In genomic region chr9:70542305-70543041, GRCm38 (mm10) we compare ENCODE assay signal across 8 mouse cellular contexts. TPM values are rescaled to one million over a fixed set of nuclear protein-coding genes. Genes with fewer than 3 reads are reported as not detected.
DNase-seq lines count a peak whose midpoint lies in the region; ATAC-seq and TF ChIP-seq lines count a peak whose summit lies in the region.

Sltm (plus strand) TSS chr9:70542754.

- peak within 1 kb of the TSS; percentile 78 for H3K27ac ChIP-seq in ES-Bruce4 (ENCODE audit: insufficient read depth, low read length)
- H3K27ac ChIP-seq in forebrain, embryonic 14.5 days (ENCODE audit: low read depth, low read length): peak within 1 kb of the TSS; percentile 98
- H3K27ac ChIP-seq in neural tube, embryonic 15.5 days (replicated peaks): peak within 1 kb of the TSS; percentile 99

- peak within 1 kb of the TSS; percentile 74 for H3K4me2 ChIP-seq in forebrain, embryonic 14.5 days (ENCODE audit: low read length)
- peak within 1 kb of the TSS; percentile 88 for H3K4me2 ChIP-seq in neural tube, embryonic 15.5 days

- WGBS in forebrain, embryonic 14.5 days: under 1% methylated on average over 62 of the region's 75 CpGs
- under 1% methylated on average over 74 of the region's 75 CpGs for WGBS in neural tube, embryonic 15.5 days

- intact Hi-C loops in heart, postnatal 14 days (cut with DNase I): no loop called here

- no peaks in the 10 kb centered on the region for H3K9me3 ChIP-seq in ES-Bruce4 (replicated peaks; ENCODE audit: control insufficient read depth, insufficient read depth, low read length, poor library complexity, severe bottlenecking)
- no peaks in the 10 kb centered on the region for H3K9me3 ChIP-seq in forebrain, embryonic 14.5 days (replicated peaks; ENCODE audit: control insufficient read depth, low read length)
- H3K9me3 ChIP-seq in neural tube, embryonic 15.5 days (replicated peaks): no peaks in the 10 kb centered on the region

- peaks cover 4% of the 10 kb centered on the region for H3K36me3 ChIP-seq in ES-Bruce4 (ENCODE audit: control insufficient read depth, insufficient read depth, low read length, poor library complexity, severe bottlenecking)
- no peaks in the 10 kb centered on the region for H3K36me3 ChIP-seq in forebrain, embryonic 14.5 days (ENCODE audit: control insufficient read depth, insufficient read depth, low read length)
- no peaks in the 10 kb centered on the region for H3K36me3 ChIP-seq in neural tube, embryonic 15.5 days

- TF ChIP-seq POLR2A in ES-Bruce4 (IDR thresholded peaks at IDR 0.05; ENCODE audit: insufficient read depth, low read length): peak; percentile 40

- H3K4me1 ChIP-seq in ES-Bruce4 (ENCODE audit: control insufficient read depth, insufficient read depth, low read length): no peaks in the 10 kb centered on the region
- peaks cover 8% of the 10 kb centered on the region for H3K4me1 ChIP-seq in forebrain, embryonic 14.5 days (ENCODE audit: control insufficient read depth, insufficient read depth, low read length)
- peaks cover 26% of the 10 kb centered on the region for H3K4me1 ChIP-seq in neural tube, embryonic 15.5 days

- TF ChIP-seq EP300 in ES-Bruce4 (IDR thresholded peaks at IDR 0.05; ENCODE audit: insufficient read depth, low read depth, low read length): 0 out of 2 replicates have a peak, but pooled peaks have one; percentile 7

- peak; percentile 98 for DNase-seq in forebrain, embryonic 14.5 days (ENCODE audit: low spot score)
- DNase-seq in heart, postnatal 14 days: peak; percentile 100
- DNase-seq in layer of hippocampus, adult 11-12 months (ENCODE audit: low spot score): peak; percentile 99
- DNase-seq in lung, adult 18-20 months: peak; percentile 99
- DNase-seq in testis, postnatal 14 days (ENCODE audit: low spot score): peak; percentile 99

- H3K9ac ChIP-seq in ES-Bruce4 (ENCODE audit: low read depth, poor library complexity, severe bottlenecking): peak within 1 kb of the TSS; percentile 80
- H3K9ac ChIP-seq in forebrain, embryonic 14.5 days (ENCODE audit: low read length): peak within 1 kb of the TSS; percentile 97
- peak within 1 kb of the TSS; percentile 95 for H3K9ac ChIP-seq in neural tube, embryonic 15.5 days (replicated peaks)

- ATAC-seq in cerebellum, adult (ENCODE audit: insufficient number of reproducible peaks, low FRiP score, low TSS enrichment): peak; percentile 94
- ATAC-seq in forebrain, embryonic 14.5 days: peak; percentile 98
- peak; percentile 98 for ATAC-seq in neural tube, embryonic 15.5 days (ENCODE audit: low FRiP score)

- no peaks in the 10 kb centered on the region for H3K27me3 ChIP-seq in ES-Bruce4 (ENCODE audit: control insufficient read depth, insufficient read depth, low read length, poor library complexity, severe bottlenecking)
- H3K27me3 ChIP-seq in forebrain, embryonic 14.5 days (replicated peaks; ENCODE audit: control insufficient read depth, insufficient read depth, low read length): no peaks in the 10 kb centered on the region
- H3K27me3 ChIP-seq in neural tube, embryonic 15.5 days (replicated peaks): no peaks in the 10 kb centered on the region

- H3K4me3 ChIP-seq in ES-Bruce4 (ENCODE audit: low read depth, low read length): peak within 1 kb of the TSS; percentile 95
- H3K4me3 ChIP-seq in forebrain, embryonic 14.5 days (ENCODE audit: low read depth, low read length): peak within 1 kb of the TSS; percentile 87
- peak within 1 kb of the TSS; percentile 85 for H3K4me3 ChIP-seq in neural tube, embryonic 15.5 days (replicated peaks)

- no peak for TF ChIP-seq CTCF in ES-Bruce4 (IDR thresholded peaks at IDR 0.05; ENCODE audit: low read depth, low read length)

RNA-seq across cellular contexts. Expression of gene Sltm, which starts in this region (rescaled TPM):
- 87.7 and 92.0 TPM in 2 replicates for polyA plus RNA-seq in ES-Bruce4 (2011; ENCODE audit: insufficient read depth, insufficient read length, low read depth, missing spikeins)
- 50.7 and 54.6 TPM in 2 replicates for polyA plus RNA-seq in forebrain, embryonic 14.5 days (2014; fragmentation: Nextera tagmentation; extraction: Ambion mirVana)
- total RNA-seq in heart, postnatal 14 days (2021): 10 to 100 TPM; 27.1 to 30.8 TPM
- 56.2 and 58.6 TPM in 2 replicates for polyA plus RNA-seq in neural tube, embryonic 15.5 days (2015; fragmentation: Nextera tagmentation; extraction: Ambion mirVana)

Comparison
In these comparisons a context has a peak if more than half of its experiments do, and no peak if none do; other contexts are left out.
1. Peak in every context shown above with its lines: DNase-seq, ATAC-seq, H3K4me3 ChIP-seq and H3K27ac ChIP-seq.